In the genomic region with DNA sequence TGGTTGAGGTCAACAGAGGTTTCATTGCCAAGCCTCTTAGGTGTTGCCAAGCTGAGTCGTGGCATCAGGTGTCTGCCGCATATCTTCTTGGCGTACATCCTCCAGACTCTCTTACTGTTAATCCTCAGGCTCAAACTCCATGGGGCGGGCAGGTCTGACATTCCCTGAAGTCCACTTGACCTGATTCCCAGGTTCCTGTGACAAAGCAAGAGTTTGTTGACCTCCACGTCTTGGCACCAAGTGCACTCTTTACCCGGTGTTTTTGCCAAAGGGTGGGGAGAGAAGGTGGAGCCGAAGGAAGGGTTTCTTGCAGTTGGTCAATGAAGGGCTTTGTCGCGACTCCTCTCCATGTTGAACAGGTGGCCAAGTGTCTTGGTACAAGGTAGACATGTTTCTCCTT, we compare ENCODE assay signal across 29 mouse cellular contexts.
DNase-seq lines count a peak whose midpoint lies in the region; ATAC-seq and TF ChIP-seq lines count a peak whose summit lies in the region.
"Had no signal": no experiment of that assay in that cellular context is flagged by ENCODE, and none has a peak within 500 bp of the region (broad histone marks: within the 10 kb centered on the region; RNA-seq: fewer than 3 reads in every experiment).

No protein-coding gene starts in this region.

- DNase-seq in kidney, adult 11 months: peak; percentile 61
- peak; percentile 35 to 50 for DNase-seq in kidney, postnatal 25 days
- DNase-seq in lung, postnatal 14 days: peak; percentile 38
- no peak for DNase-seq in left cerebral cortex, adult 2 months (ENCODE audit: extremely low spot score in 1 of 2, low spot score in 2 of 2)
- no peak for DNase-seq in right cerebral cortex, postnatal 25 days
- DNase-seq: adrenal gland, postnatal 25 days; cerebellum, adult 18-20 months; cerebellum, postnatal 10 days; forebrain, postnatal 0 days; heart, postnatal 14 days; layer of hippocampus, postnatal 36 days; liver, embryonic 13.5 days; lung, embryonic 14.5 days; thymus, adult 18-20 months; thymus, postnatal 36 days had no signal

- ATAC-seq in kidney, embryonic 14.5 days (ENCODE audit: low FRiP score, low TSS enrichment): no peak
- ATAC-seq in kidney, embryonic 16.5 days (ENCODE audit: low FRiP score, low TSS enrichment): no peak
- ATAC-seq: CD4-positive, CD25-positive, alpha-beta regulatory T cell, adult 4 months; forebrain, postnatal 0 days; inflammation-experienced regulatory T-cells, adult 6 months; midbrain, embryonic 16.5 days had no signal

- no peak overlapping the region for H3K4me3 ChIP-seq in kidney, embryonic 14.5 days (ENCODE audit: low read length)
- no peak overlapping the region for H3K4me3 ChIP-seq in kidney, embryonic 16.5 days (ENCODE audit: low read length)
- no peak overlapping the region for H3K4me3 ChIP-seq in left cerebral cortex, adult 2 months
- H3K4me3 ChIP-seq: erythroblast, embryonic 14.5 days; forebrain, embryonic 12.5 days; hindbrain, embryonic 10.5 days; hindbrain, embryonic 15.5 days; limb, embryonic 10.5 days; limb, embryonic 15.5 days; liver, embryonic 13.5 days had no signal

- H3K4me2 ChIP-seq in kidney, embryonic 14.5 days (replicated peaks; ENCODE audit: low read depth, low read length): no peak overlapping the region
- no peak overlapping the region for H3K4me2 ChIP-seq in kidney, embryonic 16.5 days (replicated peaks; ENCODE audit: low read depth, low read length)
- H3K4me2 ChIP-seq: forebrain, embryonic 12.5 days; hindbrain, embryonic 15.5 days; limb, embryonic 15.5 days; liver, embryonic 13.5 days; lung, embryonic 14.5 days; midbrain, embryonic 11.5 days had no signal

- H3K9me3 ChIP-seq in kidney, embryonic 14.5 days (ENCODE audit: control insufficient read depth, low read length): no peaks in the 10 kb centered on the region
- H3K9me3 ChIP-seq in kidney, embryonic 16.5 days (ENCODE audit: low read length): no peaks in the 10 kb centered on the region
- H3K9me3 ChIP-seq: forebrain, embryonic 12.5 days; hindbrain, embryonic 10.5 days; hindbrain, embryonic 15.5 days; limb, embryonic 10.5 days; limb, embryonic 15.5 days; liver, embryonic 13.5 days had no signal

- intact Hi-C loops in left cerebral cortex, adult 2 months (cut with DNase I): no loop called here

- H3K9ac ChIP-seq in kidney, embryonic 14.5 days (ENCODE audit: low read depth, low read length): no peak overlapping the region
- H3K9ac ChIP-seq in kidney, embryonic 16.5 days (replicated peaks; ENCODE audit: low read length): no peak overlapping the region
- H3K9ac ChIP-seq: forebrain, embryonic 12.5 days; forebrain, postnatal 0 days; hindbrain, embryonic 15.5 days; limb, embryonic 15.5 days; liver, embryonic 13.5 days; lung, embryonic 14.5 days had no signal

- no peak for TF ChIP-seq CTCF in left cerebral cortex, adult 2 months (IDR thresholded peaks at IDR 0.05)

- 90% methylated on average over 9 of the region's 9 CpGs for WGBS in kidney, embryonic 14.5 days
- 89% methylated on average over 9 of the region's 9 CpGs for WGBS in kidney, embryonic 16.5 days

- H3K36me3 ChIP-seq in kidney, embryonic 14.5 days (ENCODE audit: control insufficient read depth, insufficient read depth, low read length): no peaks in the 10 kb centered on the region
- no peaks in the 10 kb centered on the region for H3K36me3 ChIP-seq in kidney, embryonic 16.5 days (ENCODE audit: insufficient read depth, low read length)
- H3K36me3 ChIP-seq: forebrain, embryonic 12.5 days; hindbrain, embryonic 10.5 days; hindbrain, embryonic 15.5 days; limb, embryonic 10.5 days; limb, embryonic 15.5 days; liver, embryonic 13.5 days had no signal

- no peak overlapping the region for H3K27ac ChIP-seq in kidney, embryonic 14.5 days (ENCODE audit: low read depth, low read length)
- no peak overlapping the region for H3K27ac ChIP-seq in kidney, embryonic 16.5 days (ENCODE audit: low read length)
- H3K27ac ChIP-seq in left cerebral cortex, adult 2 months: no peak overlapping the region
- H3K27ac ChIP-seq: forebrain, embryonic 12.5 days; hindbrain, embryonic 10.5 days; hindbrain, embryonic 15.5 days; kidney, postnatal 0 days; limb, embryonic 10.5 days; limb, embryonic 15.5 days; liver, embryonic 13.5 days; stomach, postnatal 0 days had no signal

- no peaks in the 10 kb centered on the region for H3K27me3 ChIP-seq in kidney, embryonic 14.5 days (ENCODE audit: control insufficient read depth, insufficient read depth, low read length)
- H3K27me3 ChIP-seq in kidney, embryonic 16.5 days (ENCODE audit: insufficient read depth, low read length): no peaks in the 10 kb centered on the region
- H3K27me3 ChIP-seq: forebrain, embryonic 12.5 days; hindbrain, embryonic 15.5 days; limb, embryonic 15.5 days; liver, embryonic 13.5 days had no signal

- no peaks in the 10 kb centered on the region for H3K4me1 ChIP-seq in kidney, embryonic 14.5 days (ENCODE audit: control insufficient read depth, insufficient read depth, low read length)
- no peaks in the 10 kb centered on the region for H3K4me1 ChIP-seq in kidney, embryonic 16.5 days (ENCODE audit: insufficient read depth, low read length)
- H3K4me1 ChIP-seq: forebrain, embryonic 12.5 days; hindbrain, embryonic 10.5 days; hindbrain, embryonic 15.5 days; liver, embryonic 13.5 days had no signal

Comparison
In these comparisons a context has a peak if more than half of its experiments do, and no peak if none do; other contexts are left out.
1. DNase-seq: peak in kidney, adult 11 months (single experiment), kidney, postnatal 25 days (2 of 2) and lung, postnatal 14 days (single experiment); none in left cerebral cortex, adult 2 months (0 of 2) and right cerebral cortex, postnatal 25 days (single experiment).